Mouse (Mus musculus): ENCODE measurements around the gene Zfp457.
A peak's percentile ranks its signal among the peaks of the same experiment; 100 is the strongest.
"Not testable (repeated sequence)": the region's sequence is repeated elsewhere in the genome, so short reads cannot be mapped to it uniquely, and the experiment has no call there.

The Zfp457 gene

GRCm38 (mm10) chr13:67305822-67306672, at the start of gene Zfp457:
Gene Zfp457 (minus strand): TSS chr13:67306485.
- peak; percentile 81 for DNase-seq (ENCODE audit: low spot score in 2 of 2)

- DNase-seq (ENCODE audit: low spot score in 2 of 2), result no peak
Measured at GRCm38 (mm10) chr13:67351854-67352253, 45.6 kb upstream of the Zfp457 start.

GRCm38 (mm10) chr13:67343422-67343821, 37.1 kb upstream of the Zfp457 start:
- DNase-seq (ENCODE audit: low spot score in 2 of 2), result no peak

DNA sequence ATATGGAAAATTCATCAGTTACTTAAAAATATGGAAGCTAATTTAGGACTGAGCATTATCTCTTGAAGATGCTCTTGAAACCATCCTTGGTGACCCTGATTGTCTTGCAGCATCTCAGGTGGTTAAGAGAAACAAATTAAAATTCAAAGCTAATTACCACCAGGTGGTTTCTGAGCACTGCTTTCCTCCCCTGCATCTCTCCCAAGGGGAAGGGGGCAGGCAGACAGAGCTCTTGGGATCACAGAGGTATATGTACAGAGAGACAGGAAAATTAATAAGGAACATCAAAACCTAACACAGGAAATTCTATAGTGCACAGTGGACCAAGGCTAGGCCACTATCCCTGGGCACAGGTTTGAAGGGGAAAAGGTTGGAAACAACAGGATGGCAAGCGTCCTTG, 26.6 kb upstream of the Zfp457 start:
- DNase-seq (ENCODE audit: low spot score in 2 of 2), result no peak

- DNase-seq (ENCODE audit: low spot score in 2 of 2), result peak; percentile 66 to 80
Measured at GRCm38 (mm10) chr13:67332019-67332724, 25.9 kb upstream of the Zfp457 start, which contains the start of gene Zfp595. Gene Zfp595 (minus strand): TSS chr13:67332570.

DNA sequence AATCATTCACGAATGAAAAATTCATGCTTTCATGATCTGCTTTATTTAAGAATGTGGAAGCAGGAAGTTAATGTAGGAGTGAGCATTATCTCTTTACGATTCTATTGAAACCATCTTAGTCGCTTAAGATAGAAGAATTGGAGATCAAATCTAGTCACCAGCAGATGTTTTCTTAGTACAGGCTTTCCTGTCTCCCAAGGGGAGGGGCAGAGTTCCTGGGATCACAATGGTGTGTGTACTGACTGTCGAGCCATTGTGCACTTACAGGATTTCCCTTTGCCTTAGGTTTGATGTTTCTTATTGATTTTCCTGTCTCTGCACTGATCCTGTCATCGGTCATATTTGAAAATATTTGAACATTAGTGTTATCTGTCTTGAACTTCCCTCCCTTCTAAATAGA, 433 bp upstream of the Zfp457 start:
- no peak for DNase-seq (ENCODE audit: low spot score in 2 of 2)

DNA sequence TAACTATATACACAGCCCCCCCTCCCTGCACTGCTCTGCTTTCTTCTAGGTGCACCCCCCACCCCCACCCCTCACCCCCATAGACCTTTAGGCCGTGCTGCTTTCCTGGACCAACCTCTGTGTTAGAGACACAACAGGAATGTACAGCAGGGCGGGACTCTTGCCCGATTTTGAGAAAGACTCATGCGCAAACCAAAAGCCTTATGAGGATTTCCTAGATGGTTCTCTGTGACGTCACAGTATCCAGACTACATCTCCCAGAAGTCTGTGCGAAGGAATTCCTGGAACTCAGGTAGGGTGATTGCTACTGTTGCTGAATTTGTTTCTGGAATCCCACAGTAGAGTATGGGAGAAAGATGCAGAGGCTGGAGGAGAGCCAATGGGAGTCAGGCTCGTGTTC, 28.0 kb downstream of the Zfp457 start, which contains the start of gene Zfp458:
Zfp458 (minus strand) TSS at position 153 of the 400 bp plus-strand sequence.
- DNase-seq (ENCODE audit: low spot score in 2 of 2), result no peak

DNA sequence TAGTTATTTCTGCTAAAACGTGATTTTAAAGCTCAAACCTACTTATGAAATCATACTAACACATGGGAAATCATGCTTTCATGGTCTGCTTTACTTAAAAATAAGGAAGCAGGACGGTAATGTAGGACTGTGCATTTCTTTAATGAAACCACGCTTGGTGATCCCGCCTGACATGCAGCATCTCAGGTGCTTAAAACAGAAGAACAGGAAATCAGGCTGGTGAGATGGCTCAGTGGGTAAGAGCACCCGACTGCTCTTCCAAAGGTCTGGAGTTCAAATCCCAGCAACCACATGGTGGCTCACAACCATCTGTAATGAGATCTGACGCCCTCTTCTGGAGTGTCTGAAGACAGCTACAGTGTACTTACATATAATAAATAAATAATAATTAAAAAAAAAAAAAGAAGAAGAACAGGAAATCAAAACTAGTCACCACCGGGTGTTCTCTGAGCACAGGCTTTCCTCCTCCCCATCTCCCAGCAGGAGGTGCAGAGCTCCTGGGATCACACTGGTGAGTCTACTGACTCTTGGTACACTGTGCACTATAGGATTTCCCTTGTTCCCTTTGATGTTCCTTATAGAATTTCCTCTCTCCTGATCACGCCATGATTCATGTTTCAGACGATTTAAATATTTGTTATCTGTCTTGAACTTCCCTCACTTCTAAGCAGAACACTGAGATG, 36.8 kb downstream of the Zfp457 start:
- DNase-seq (ENCODE audit: low spot score in 2 of 2), result not testable (repeated sequence)

DNA sequence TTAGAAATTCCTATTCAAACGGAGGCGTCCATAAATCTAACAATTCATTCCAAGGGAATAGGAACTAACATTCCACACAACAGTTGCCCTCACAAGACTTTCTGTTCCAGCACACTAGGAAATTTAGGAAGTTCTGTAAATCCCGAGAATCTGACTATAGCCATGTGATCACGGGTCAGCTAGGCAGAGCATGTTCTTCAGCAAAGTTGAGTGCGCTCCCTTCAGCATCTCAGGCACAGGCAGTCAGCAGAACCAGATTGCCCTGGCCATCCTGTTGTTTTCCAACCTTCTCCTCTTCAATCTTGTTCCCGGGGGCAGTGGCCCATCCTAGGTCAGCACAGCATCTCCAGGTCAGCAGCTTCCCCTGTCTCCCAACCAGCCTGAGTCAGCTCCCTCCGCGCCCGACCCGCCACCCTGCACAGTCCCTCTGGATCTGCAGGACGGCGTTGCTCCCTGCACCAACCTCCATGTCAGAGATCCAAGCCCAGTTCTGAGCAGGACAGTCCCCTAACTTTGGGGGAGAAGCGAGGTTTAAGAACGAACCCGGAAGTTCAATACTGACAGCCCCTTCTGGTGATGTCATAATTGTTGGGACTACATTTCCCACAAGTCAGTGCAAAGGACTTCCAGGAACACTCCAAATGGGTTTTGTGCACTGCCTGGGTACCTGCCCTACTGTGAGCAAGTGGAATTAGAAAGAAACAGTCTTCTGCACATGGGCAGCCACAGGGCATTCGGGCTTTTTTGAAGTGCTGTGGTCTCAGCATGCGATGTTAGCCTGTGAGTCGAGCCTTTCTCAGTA, 37.5 kb downstream of the Zfp457 start:
- DNase-seq (ENCODE audit: low spot score in 2 of 2), result peak; percentile 63 to 72
